Mouse (Mus musculus): ENCODE measurements at regions not wholly inside any gene's neighbourhood (a gene's known extent, or its start where the extent isn't known, plus 50 kb on each side); places are given as distances from the start of the nearest gene placed in this dataset.

DNA sequence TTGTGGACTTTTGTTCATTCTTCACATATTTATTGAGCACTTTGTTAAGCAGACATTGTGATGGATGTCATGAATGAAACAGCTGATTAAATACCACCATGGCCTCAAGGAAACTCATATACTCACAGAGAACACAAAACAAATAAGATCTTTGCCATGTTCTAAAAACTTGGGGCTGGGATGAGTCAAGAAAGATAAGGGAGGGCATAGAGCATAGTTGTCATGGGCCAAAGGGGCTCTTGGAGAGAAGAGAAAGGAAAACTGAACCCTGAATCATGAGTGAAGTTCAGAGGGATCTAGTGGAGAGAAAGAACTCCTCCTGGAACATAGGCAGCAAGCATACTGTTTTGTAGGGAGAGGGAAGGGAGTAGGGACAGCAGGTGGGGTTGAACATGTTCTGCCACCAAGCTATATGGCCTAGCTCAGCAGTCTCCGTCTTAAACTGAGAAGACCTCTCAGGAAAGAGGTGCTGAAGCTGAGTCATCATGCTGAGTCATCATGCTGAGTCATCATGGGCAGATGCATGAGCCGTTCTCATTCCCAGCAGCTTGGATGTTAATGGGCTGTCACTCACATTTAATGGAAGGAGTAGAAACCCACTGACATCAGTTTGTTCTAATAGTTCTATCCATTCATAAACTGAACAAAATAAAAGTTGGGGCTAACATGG, 69.6 kb downstream of the Cetn3 start:
- Histone ChIP-seq H3K9ac (ENCODE audit: low read depth, low read length) (no peak overlapping the region), H3K9me3 (replicated peaks; ENCODE audit: control insufficient read depth, low read length, poor library complexity, severe bottlenecking) (no peaks in the 10 kb centered on the region), H3K27me3 (ENCODE audit: control insufficient read depth, insufficient read depth, low read depth, low read length) (no peaks in the 10 kb centered on the region), H3K4me2 (ENCODE audit: low read length) (no peak overlapping the region), H3K27ac (ENCODE audit: low read length) (no peak overlapping the region), H3K4me1 (ENCODE audit: control insufficient read depth, insufficient read depth, low read length) (no peaks in the 10 kb centered on the region), H3K4me3 (ENCODE audit: low read depth, low read length) (no peak overlapping the region), H3K36me3 (ENCODE audit: control insufficient read depth, insufficient read depth, low read length) (no peaks in the 10 kb centered on the region)
- ATAC-seq, result no peak
- 83% methylated on average over 2 of the region's 2 CpGs for WGBS

DNA sequence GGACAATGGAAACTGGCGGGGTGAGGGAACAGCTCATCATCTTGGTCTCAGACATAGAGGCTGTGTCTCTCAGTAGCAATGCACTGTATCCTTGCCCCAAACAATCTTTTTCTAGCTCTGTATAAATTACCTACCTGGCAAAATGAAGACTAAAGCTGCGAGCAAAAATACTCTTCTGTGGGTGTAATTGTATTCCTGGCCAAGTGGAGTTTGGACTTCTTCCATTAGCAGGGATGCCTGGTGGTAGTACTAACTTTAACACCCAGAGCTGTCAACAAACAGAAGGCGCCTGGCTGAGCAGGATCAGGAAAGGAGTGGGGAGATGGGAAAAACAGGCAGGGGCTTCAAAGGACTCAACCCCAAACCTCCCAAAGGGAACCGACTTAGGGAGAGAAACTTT, 73.2 kb downstream of the Cetn3 start:
- no peak overlapping the region for H3K4me3 ChIP-seq (ENCODE audit: low read depth, low read length)
- no peaks in the 10 kb centered on the region for H3K36me3 ChIP-seq (ENCODE audit: control insufficient read depth, insufficient read depth, low read length)
- no peak overlapping the region for H3K27ac ChIP-seq (ENCODE audit: low read length)
- H3K4me1 ChIP-seq (ENCODE audit: control insufficient read depth, insufficient read depth, low read length), result no peaks in the 10 kb centered on the region
- no peak overlapping the region for H3K4me2 ChIP-seq (ENCODE audit: low read length)
- ATAC-seq, result no peak
- H3K9me3 ChIP-seq (replicated peaks; ENCODE audit: control insufficient read depth, low read length, poor library complexity, severe bottlenecking), result no peaks in the 10 kb centered on the region
- WGBS, result 73% methylated on average over 4 of the region's 4 CpGs
- no peak overlapping the region for H3K9ac ChIP-seq (ENCODE audit: low read depth, low read length)
- no peaks in the 10 kb centered on the region for H3K27me3 ChIP-seq (ENCODE audit: control insufficient read depth, insufficient read depth, low read depth, low read length)

DNA sequence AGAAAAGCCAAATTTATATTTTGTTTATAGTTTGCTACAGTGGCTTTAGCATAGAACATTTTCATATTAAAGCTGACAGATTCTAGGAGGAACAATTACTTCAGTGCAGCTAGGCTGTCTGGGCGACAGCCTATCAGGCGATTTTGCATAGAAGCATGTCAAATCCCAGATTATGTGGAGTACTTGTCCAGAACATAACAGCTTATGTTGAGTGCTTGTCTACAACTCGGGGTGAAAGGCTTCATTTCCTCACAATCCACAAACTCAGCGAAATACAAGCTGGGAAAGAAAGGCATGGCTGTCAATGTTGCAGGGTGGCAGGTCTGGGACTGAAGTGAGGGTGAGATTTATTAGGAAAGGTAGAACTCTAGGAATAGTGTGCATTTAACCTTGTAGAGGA, 77.8 kb downstream of the Cetn3 start:
- H3K4me2 ChIP-seq (ENCODE audit: low read length), result no peak overlapping the region
- 60% methylated on average over 4 of the region's 4 CpGs for WGBS
- no peak overlapping the region for H3K27ac ChIP-seq (ENCODE audit: low read length)
- no peaks in the 10 kb centered on the region for H3K9me3 ChIP-seq (replicated peaks; ENCODE audit: control insufficient read depth, low read length, poor library complexity, severe bottlenecking)
- H3K9ac ChIP-seq (ENCODE audit: low read depth, low read length), result no peak overlapping the region
- H3K36me3 ChIP-seq (ENCODE audit: control insufficient read depth, insufficient read depth, low read length), result no peaks in the 10 kb centered on the region
- no peaks in the 10 kb centered on the region for H3K27me3 ChIP-seq (ENCODE audit: control insufficient read depth, insufficient read depth, low read depth, low read length)
- H3K4me3 ChIP-seq (ENCODE audit: low read depth, low read length), result no peak overlapping the region
- no peak for ATAC-seq
- no peaks in the 10 kb centered on the region for H3K4me1 ChIP-seq (ENCODE audit: control insufficient read depth, insufficient read depth, low read length)

DNA sequence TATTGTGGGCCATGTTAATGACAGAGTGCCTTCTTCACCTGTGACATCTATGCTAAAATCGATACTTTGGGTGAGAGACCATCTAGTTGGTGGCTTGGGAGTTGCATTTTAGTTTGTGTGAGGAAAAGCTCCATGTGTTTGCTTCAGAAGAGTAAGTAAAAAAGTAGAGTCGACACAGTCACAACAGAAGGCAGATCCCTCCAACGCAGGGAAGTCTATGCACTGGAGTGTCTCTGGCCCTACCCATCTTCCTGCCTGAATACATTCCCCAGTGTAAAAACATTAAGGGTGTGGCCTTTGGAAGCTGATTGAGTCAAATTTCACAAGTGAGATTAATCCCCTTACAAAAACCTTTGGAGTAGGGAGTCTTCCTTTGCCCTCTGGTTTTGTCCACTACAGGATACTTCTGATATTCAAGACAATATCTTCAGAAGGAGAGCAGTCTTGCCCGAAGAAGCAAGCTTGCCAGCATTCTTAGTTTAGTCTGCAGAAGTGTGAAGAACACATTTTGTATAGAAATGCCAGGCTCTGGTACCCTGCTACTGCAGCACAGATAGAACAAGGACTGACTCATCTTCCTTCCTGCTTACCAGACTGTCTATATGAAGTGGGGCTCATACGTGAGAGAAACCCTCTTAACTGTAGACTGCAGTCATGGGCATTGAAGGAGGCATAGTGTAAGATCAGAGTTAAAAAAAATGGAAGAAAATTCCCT, 79.2 kb downstream of the Cetn3 start:
- H3K4me3 ChIP-seq (ENCODE audit: low read depth, low read length), result no peak overlapping the region
- H3K36me3 ChIP-seq (ENCODE audit: control insufficient read depth, insufficient read depth, low read length), result no peaks in the 10 kb centered on the region
- no peak overlapping the region for H3K4me2 ChIP-seq (ENCODE audit: low read length)
- H3K9me3 ChIP-seq (replicated peaks; ENCODE audit: control insufficient read depth, low read length, poor library complexity, severe bottlenecking), result no peaks in the 10 kb centered on the region
- no peak overlapping the region for H3K27ac ChIP-seq (ENCODE audit: low read length)
- WGBS, result 78% methylated on average over 5 of the region's 5 CpGs
- no peak for ATAC-seq
- H3K9ac ChIP-seq (ENCODE audit: low read depth, low read length), result no peak overlapping the region
- H3K27me3 ChIP-seq (ENCODE audit: control insufficient read depth, insufficient read depth, low read depth, low read length), result no peaks in the 10 kb centered on the region
- H3K4me1 ChIP-seq (ENCODE audit: control insufficient read depth, insufficient read depth, low read length), result no peaks in the 10 kb centered on the region

DNA sequence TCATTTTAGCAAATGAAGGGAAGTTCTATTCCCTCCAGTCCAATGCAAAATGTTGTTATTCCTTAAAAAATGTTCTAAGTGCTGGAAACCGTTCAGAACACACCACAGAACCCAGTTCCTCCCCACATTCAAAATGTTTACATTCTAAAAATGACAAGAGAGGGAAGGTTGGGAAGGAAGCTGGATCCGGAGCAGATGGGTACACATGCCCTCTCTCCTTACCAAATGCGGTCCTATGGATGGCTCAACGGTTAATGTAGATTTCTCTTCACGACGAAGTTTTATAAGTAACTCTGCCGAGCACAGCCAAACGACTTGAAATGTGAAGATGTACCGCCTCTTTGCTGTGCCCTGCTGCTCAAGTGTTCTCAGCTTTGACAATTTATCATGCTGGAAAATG, 88.3 kb downstream of the Cetn3 start:
- H3K36me3 ChIP-seq (ENCODE audit: control insufficient read depth, insufficient read depth, low read length), result no peaks in the 10 kb centered on the region
- H3K4me2 ChIP-seq (ENCODE audit: low read length), result no peak overlapping the region
- H3K9ac ChIP-seq (ENCODE audit: low read depth, low read length), result no peak overlapping the region
- WGBS, result 77% methylated on average over 9 of the region's 9 CpGs
- H3K4me3 ChIP-seq (ENCODE audit: low read depth, low read length), result no peak overlapping the region
- H3K27ac ChIP-seq (ENCODE audit: low read length), result no peak overlapping the region
- no peak for ATAC-seq
- H3K4me1 ChIP-seq (ENCODE audit: control insufficient read depth, insufficient read depth, low read length), result no peaks in the 10 kb centered on the region
- H3K27me3 ChIP-seq (ENCODE audit: control insufficient read depth, insufficient read depth, low read depth, low read length), result no peaks in the 10 kb centered on the region
- no peaks in the 10 kb centered on the region for H3K9me3 ChIP-seq (replicated peaks; ENCODE audit: control insufficient read depth, low read length, poor library complexity, severe bottlenecking)

DNA sequence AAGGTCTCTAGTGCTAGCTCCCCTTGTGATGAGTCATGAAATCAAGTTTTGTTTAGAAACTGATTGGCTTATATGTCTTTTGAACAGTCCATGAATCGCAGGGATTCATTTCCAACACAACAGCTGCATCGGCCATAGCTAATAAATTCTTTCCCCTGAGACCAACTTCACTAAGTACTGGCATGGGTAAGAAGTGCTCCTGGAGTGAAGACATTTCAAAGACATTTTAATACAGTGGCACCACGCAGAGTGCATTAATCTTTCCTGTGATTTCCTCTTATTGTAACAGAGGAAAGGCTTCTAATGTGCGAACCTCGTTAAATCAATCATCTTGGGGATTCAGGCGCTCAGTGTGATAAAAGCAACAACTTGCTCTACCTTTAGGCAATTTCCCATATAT, 103.0 kb downstream of the Cetn3 start:
- H3K9me3 ChIP-seq (replicated peaks; ENCODE audit: control insufficient read depth, low read length, poor library complexity, severe bottlenecking), result no peaks in the 10 kb centered on the region
- no peaks in the 10 kb centered on the region for H3K4me1 ChIP-seq (ENCODE audit: control insufficient read depth, insufficient read depth, low read length)
- H3K4me2 ChIP-seq (ENCODE audit: low read length), result no peak overlapping the region
- no peaks in the 10 kb centered on the region for H3K36me3 ChIP-seq (ENCODE audit: control insufficient read depth, insufficient read depth, low read length)
- no peak overlapping the region for H3K4me3 ChIP-seq (ENCODE audit: low read depth, low read length)
- peak; percentile 54; the same call in 1 of the 2 replicates for ATAC-seq
- WGBS, result 37% methylated on average over 6 of the region's 6 CpGs
- H3K27me3 ChIP-seq (ENCODE audit: control insufficient read depth, insufficient read depth, low read depth, low read length), result no peaks in the 10 kb centered on the region
- no peak overlapping the region for H3K27ac ChIP-seq (ENCODE audit: low read length)
- no peak overlapping the region for H3K9ac ChIP-seq (ENCODE audit: low read depth, low read length)

DNA sequence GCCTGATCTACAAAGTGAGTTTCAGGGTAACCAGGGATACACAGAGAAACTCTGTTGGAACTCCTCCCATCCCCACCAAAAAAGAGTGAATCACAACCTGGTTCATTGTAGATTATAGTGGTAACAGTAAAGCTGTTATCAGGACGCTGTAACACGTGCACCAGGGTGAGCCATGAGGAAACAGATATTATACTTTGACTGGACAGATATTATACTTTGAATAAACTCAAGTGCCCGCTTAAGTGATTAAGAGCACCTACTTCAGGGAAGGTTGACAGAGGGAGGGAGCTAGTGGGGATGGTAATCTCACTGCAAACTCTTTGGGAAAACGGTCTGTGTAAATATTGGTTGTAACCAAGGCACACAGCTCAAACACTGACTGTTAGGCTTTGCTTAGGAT, 147.4 kb downstream of the Cetn3 start:
- Histone ChIP-seq H3K27me3 (ENCODE audit: control insufficient read depth, insufficient read depth, low read depth, low read length) (no peaks in the 10 kb centered on the region), H3K36me3 (ENCODE audit: control insufficient read depth, insufficient read depth, low read length) (no peaks in the 10 kb centered on the region), H3K9me3 (replicated peaks; ENCODE audit: control insufficient read depth, low read length, poor library complexity, severe bottlenecking) (no peaks in the 10 kb centered on the region), H3K4me3 (ENCODE audit: low read depth, low read length) (no peak overlapping the region), H3K4me2 (ENCODE audit: low read length) (no peak overlapping the region), H3K4me1 (ENCODE audit: control insufficient read depth, insufficient read depth, low read length) (no peaks in the 10 kb centered on the region), H3K9ac (ENCODE audit: low read depth, low read length) (no peak overlapping the region), H3K27ac (ENCODE audit: low read length) (no peak overlapping the region)
- 85% methylated on average over 4 of the region's 4 CpGs for WGBS
- ATAC-seq, result no peak

DNA sequence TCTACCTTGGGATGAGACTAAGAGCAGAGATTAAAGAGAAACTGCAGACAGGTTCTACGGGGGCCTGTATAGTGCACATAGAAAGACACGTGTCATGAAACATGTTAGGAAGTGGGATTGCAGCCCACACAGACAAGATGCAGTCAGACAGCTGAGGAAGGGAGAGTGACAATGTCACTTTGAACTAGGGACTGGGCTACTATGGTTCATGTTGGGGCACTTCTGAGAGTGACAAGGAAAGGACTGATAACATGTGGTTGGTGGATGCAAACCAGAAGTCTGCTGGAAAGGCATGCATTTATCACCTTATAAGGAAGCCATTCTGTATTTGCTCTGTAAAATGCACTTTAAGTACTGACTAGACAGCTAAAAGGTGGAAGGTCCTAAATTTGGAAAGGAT, 148.3 kb downstream of the Cetn3 start:
- no peak overlapping the region for H3K4me2 ChIP-seq (ENCODE audit: low read length)
- no peaks in the 10 kb centered on the region for H3K4me1 ChIP-seq (ENCODE audit: control insufficient read depth, insufficient read depth, low read length)
- H3K4me3 ChIP-seq (ENCODE audit: low read depth, low read length), result no peak overlapping the region
- no peak overlapping the region for H3K9ac ChIP-seq (ENCODE audit: low read depth, low read length)
- no peaks in the 10 kb centered on the region for H3K9me3 ChIP-seq (replicated peaks; ENCODE audit: control insufficient read depth, low read length, poor library complexity, severe bottlenecking)
- H3K27ac ChIP-seq (ENCODE audit: low read length), result no peak overlapping the region
- 99% methylated on average over 2 of the region's 2 CpGs for WGBS
- no peak for ATAC-seq
- no peaks in the 10 kb centered on the region for H3K36me3 ChIP-seq (ENCODE audit: control insufficient read depth, insufficient read depth, low read length)
- no peaks in the 10 kb centered on the region for H3K27me3 ChIP-seq (ENCODE audit: control insufficient read depth, insufficient read depth, low read depth, low read length)

DNA sequence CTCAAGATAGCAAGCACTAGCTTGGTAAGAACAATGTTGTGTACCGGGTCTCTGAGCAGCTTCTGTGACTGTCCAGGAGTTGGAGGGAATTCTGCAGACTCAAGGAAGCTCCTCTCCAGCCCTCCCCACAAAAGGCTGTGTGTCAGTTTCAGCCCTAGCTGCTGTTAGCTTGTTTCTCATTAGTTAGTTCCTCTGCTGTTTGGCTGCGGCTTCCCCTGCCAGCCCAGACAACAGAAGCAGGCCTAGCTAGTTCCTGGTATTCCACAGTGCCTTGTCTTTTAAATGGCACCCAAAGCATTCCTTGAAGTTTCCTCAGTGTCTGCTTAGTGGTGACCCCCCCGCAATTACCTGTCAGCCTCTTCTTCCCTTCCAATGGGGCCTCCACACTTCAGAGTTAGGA, 154.2 kb downstream of the Cetn3 start:
- Histone ChIP-seq H3K9ac (ENCODE audit: low read depth, low read length) (no peak overlapping the region), H3K27ac (ENCODE audit: low read length) (no peak overlapping the region), H3K36me3 (ENCODE audit: control insufficient read depth, insufficient read depth, low read length) (no peaks in the 10 kb centered on the region), H3K27me3 (ENCODE audit: control insufficient read depth, insufficient read depth, low read depth, low read length) (no peaks in the 10 kb centered on the region), H3K4me1 (ENCODE audit: control insufficient read depth, insufficient read depth, low read length) (no peaks in the 10 kb centered on the region), H3K4me2 (ENCODE audit: low read length) (no peak overlapping the region), H3K4me3 (ENCODE audit: low read depth, low read length) (no peak overlapping the region), H3K9me3 (replicated peaks; ENCODE audit: control insufficient read depth, low read length, poor library complexity, severe bottlenecking) (no peaks in the 10 kb centered on the region)
- WGBS, result 69% methylated on average over 3 of the region's 3 CpGs
- ATAC-seq, result no peak
